Comparison of ENCODE assay signal across 11 mouse cellular contexts in the genomic region with DNA sequence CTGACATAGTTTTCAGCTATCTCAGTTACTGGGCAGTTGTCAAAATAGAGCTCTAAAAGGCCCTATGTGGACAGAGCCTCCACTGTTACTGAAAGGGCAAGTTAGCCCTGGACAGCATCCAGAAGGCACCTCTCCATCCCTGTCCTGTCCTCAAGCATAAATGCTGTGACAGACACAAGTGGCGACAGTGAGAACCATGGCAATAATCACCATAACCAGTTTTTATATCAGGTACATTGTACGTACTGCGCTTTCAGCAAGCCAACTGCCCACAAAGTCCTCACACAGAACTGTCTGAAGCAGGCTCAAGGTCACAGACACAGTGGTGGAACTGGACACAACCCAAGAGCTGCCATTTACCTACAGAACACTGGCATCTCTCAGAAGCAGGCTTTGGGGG.
DNase-seq lines count a peak whose midpoint lies in the region; ATAC-seq and TF ChIP-seq lines count a peak whose summit lies in the region.
"Had no signal": no experiment of that assay in that cellular context is flagged by ENCODE, and none has a peak within 500 bp of the region (broad histone marks: within the 10 kb centered on the region; RNA-seq: fewer than 3 reads in every experiment).

No protein-coding gene starts in this region.

- no peak for DNase-seq in neural tube, embryonic 10.5 days (ENCODE audit: extremely low spot score, low spot score)
- DNase-seq in cerebellum, postnatal 36 days: peak; percentile 32 to 50
- DNase-seq in heart, postnatal 4 days: peak; percentile 77
- DNase-seq in layer of hippocampus, adult 2 months (ENCODE audit: low spot score in 2 of 2): no peak
- no peak for DNase-seq in layer of hippocampus, adult 11-12 months (ENCODE audit: low spot score)
- DNase-seq: lung, postnatal 10 days had no signal

- no peak overlapping the region for H3K9ac ChIP-seq in neural tube, embryonic 12.5 days
- no peak overlapping the region for H3K9ac ChIP-seq in kidney, embryonic 14.5 days (ENCODE audit: low read depth, low read length)

- H3K9me3 ChIP-seq in neural tube, embryonic 12.5 days: no peaks in the 10 kb centered on the region
- no peaks in the 10 kb centered on the region for H3K9me3 ChIP-seq in kidney, embryonic 14.5 days (ENCODE audit: control insufficient read depth, low read length)

- no peak overlapping the region for H3K4me2 ChIP-seq in neural tube, embryonic 12.5 days (replicated peaks)
- H3K4me2 ChIP-seq in kidney, embryonic 14.5 days (replicated peaks; ENCODE audit: low read depth, low read length): no peak overlapping the region
- H3K4me2 ChIP-seq: liver, embryonic 11.5 days; midbrain, embryonic 11.5 days had no signal

- H3K27me3 ChIP-seq in neural tube, embryonic 12.5 days (replicated peaks): no peaks in the 10 kb centered on the region; the same call in 1 of the 2 replicates
- no peaks in the 10 kb centered on the region for H3K27me3 ChIP-seq in kidney, embryonic 14.5 days (ENCODE audit: control insufficient read depth, insufficient read depth, low read length)

- 89% methylated on average over 3 of the region's 3 CpGs for WGBS in neural tube, embryonic 12.5 days
- 91% methylated on average over 3 of the region's 3 CpGs for WGBS in kidney, embryonic 14.5 days

- TF ChIP-seq CTCF in layer of hippocampus, adult 2 months (conservative IDR thresholded peaks at IDR 0.05): no peak

- ATAC-seq in neural tube, embryonic 12.5 days (ENCODE audit: low FRiP score, low read depth): 0 out of 2 replicates have a peak, but pooled peaks have one; percentile 36
- ATAC-seq in kidney, embryonic 14.5 days (ENCODE audit: low FRiP score, low TSS enrichment): no peak

- no peak overlapping the region for H3K27ac ChIP-seq in neural tube, embryonic 12.5 days
- H3K27ac ChIP-seq in layer of hippocampus, adult 2 months: no peak overlapping the region
- no peak overlapping the region for H3K27ac ChIP-seq in kidney, embryonic 14.5 days (ENCODE audit: low read depth, low read length)
- H3K27ac ChIP-seq: left cerebral cortex, adult 2 months had no signal

- H3K36me3 ChIP-seq in neural tube, embryonic 12.5 days: no peaks in the 10 kb centered on the region
- no peaks in the 10 kb centered on the region for H3K36me3 ChIP-seq in kidney, embryonic 14.5 days (ENCODE audit: control insufficient read depth, insufficient read depth, low read length)

- no peak overlapping the region for H3K4me3 ChIP-seq in neural tube, embryonic 12.5 days
- no peak overlapping the region for H3K4me3 ChIP-seq in layer of hippocampus, adult 2 months
- no peak overlapping the region for H3K4me3 ChIP-seq in kidney, embryonic 14.5 days (ENCODE audit: low read length)
- H3K4me3 ChIP-seq: left cerebral cortex, adult 2 months had no signal

- peaks cover 5% of the 10 kb centered on the region; the same call in 1 of the 2 replicates for H3K4me1 ChIP-seq in neural tube, embryonic 12.5 days
- H3K4me1 ChIP-seq in kidney, embryonic 14.5 days (ENCODE audit: control insufficient read depth, insufficient read depth, low read length): no peaks in the 10 kb centered on the region

Comparison
In these comparisons a context has a peak if more than half of its experiments do, and no peak if none do; other contexts are left out.
1. DNase-seq: peak in cerebellum, postnatal 36 days (2 of 2) and heart, postnatal 4 days (single experiment); none in neural tube, embryonic 10.5 days (single experiment), layer of hippocampus, adult 2 months (0 of 2) and layer of hippocampus, adult 11-12 months (single experiment).